Mouse (Mus musculus): ENCODE measurements around the gene Bcl7c.
"Not testable (repeated sequence)": the region's sequence is repeated elsewhere in the genome, so short reads cannot be mapped to it uniquely, and the experiment has no call there.

Bcl7c gene

GRCm38 (mm10) chr7:127681888-127682553, 26.7 kb downstream of the Bcl7c start:
- DNase-seq = no peak

- DNase-seq = no peak
Observed at GRCm38 (mm10) chr7:127680541-127680940, 28.2 kb downstream of the Bcl7c start.

GRCm38 (mm10) chr7:127678811-127679210, 29.9 kb downstream of the Bcl7c start:
- DNase-seq = no peak

- DNase-seq = no peak
Observed at GRCm38 (mm10) chr7:127677609-127678008, 31.1 kb downstream of the Bcl7c start.

- peak; percentile 63 for DNase-seq
Observed at GRCm38 (mm10) chr7:127677077-127677476, 31.7 kb downstream of the Bcl7c start.

- no peak for DNase-seq
Observed at GRCm38 (mm10) chr7:127675391-127675811, 33.3 kb downstream of the Bcl7c start.

GRCm38 (mm10) chr7:127674977-127675376, 33.8 kb downstream of the Bcl7c start:
- peak; percentile 92 for DNase-seq

GRCm38 (mm10) chr7:127672776-127673175, 36.0 kb downstream of the Bcl7c start:
- no peak for DNase-seq

GRCm38 (mm10) chr7:127671880-127672774, 36.6 kb downstream of the Bcl7c start:
- DNase-seq = no peak

- DNase-seq = no peak
Observed at GRCm38 (mm10) chr7:127667171-127667570, 41.6 kb downstream of the Bcl7c start.

GRCm38 (mm10) chr7:127666679-127667078, 42.1 kb downstream of the Bcl7c start:
- DNase-seq = no peak

GRCm38 (mm10) chr7:127666066-127666654, 42.6 kb downstream of the Bcl7c start:
- DNase-seq = no peak

- no peak for DNase-seq
Observed at GRCm38 (mm10) chr7:127662926-127663325, 45.8 kb downstream of the Bcl7c start.

- no peak for DNase-seq
Observed at GRCm38 (mm10) chr7:127661833-127662232, 46.9 kb downstream of the Bcl7c start.

GRCm38 (mm10) chr7:127660882-127661281, 47.9 kb downstream of the Bcl7c start:
- DNase-seq = no peak

GRCm38 (mm10) chr7:127656946-127657345, 51.8 kb downstream of the Bcl7c start:
- DNase-seq = peak; percentile 72

- peak; percentile 31 for DNase-seq
Observed at GRCm38 (mm10) chr7:127654318-127654717, 54.4 kb downstream of the Bcl7c start.

- no peak for DNase-seq
Observed at GRCm38 (mm10) chr7:127652050-127652449, 56.7 kb downstream of the Bcl7c start.

- DNase-seq = no peak
Observed at GRCm38 (mm10) chr7:127651624-127652023, 57.1 kb downstream of the Bcl7c start.

- no peak for DNase-seq
Observed at GRCm38 (mm10) chr7:127649206-127649605, 59.5 kb downstream of the Bcl7c start.

- DNase-seq = no peak
Observed at GRCm38 (mm10) chr7:127648516-127649201, 60.1 kb downstream of the Bcl7c start.

- DNase-seq = not testable (repeated sequence)
Observed at GRCm38 (mm10) chr7:127647576-127647975, 61.2 kb downstream of the Bcl7c start.

- DNase-seq = no peak
Observed at GRCm38 (mm10) chr7:127646363-127646762, 62.4 kb downstream of the Bcl7c start.
